Mouse (Mus musculus): ENCODE measurements around the gene Gm26657.

The Gm26657 gene

DNA sequence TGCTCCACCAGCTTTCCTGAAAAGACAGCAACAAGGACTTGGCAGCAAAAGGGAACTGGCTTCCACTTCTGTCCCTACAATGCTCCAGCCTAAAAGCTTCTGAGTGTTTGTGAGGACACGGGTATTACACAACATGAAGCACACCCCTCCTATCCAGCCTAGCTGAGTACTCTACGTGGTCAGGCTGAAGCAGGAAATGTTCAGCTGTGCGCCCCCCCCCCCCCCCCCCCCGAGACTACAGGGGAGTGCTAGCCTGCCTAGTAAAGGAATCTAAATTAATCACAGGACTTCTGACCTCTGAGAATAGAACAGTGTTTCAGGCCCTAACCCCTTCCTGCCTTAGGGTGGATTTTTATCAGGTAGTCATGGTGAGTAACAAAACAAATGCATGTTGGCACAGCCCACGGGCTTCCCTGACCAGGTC is 28.0 kb downstream of the Gm26657 start:
- no peak for DNase-seq

- DNase-seq, result no peak
These were observed 29.0 kb downstream of the Gm26657 start for GRCm38 (mm10) chr4:56768913-56769312.

DNA sequence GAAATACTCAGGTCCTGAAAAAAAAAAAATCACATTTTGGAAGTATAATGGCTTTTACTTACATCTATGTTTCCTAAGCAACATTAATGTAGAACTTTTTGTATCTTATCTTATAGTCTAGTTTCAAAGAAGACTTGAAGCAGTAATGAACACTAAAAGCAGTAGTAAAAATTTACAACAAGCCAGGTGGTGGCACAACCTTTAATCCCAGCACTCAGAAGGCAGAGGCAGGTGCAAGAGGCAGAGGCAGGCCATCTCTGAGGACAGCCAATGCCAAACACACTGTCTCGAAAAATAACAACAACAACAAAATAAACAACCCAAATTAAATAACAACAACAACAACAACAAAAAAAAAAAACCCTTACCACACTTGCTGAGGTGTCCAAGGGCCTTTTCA is 31.2 kb downstream of the Gm26657 start:
- no peak for DNase-seq

Data from right cerebral cortex, postnatal 4 days (tissue).